In the genomic region with DNA sequence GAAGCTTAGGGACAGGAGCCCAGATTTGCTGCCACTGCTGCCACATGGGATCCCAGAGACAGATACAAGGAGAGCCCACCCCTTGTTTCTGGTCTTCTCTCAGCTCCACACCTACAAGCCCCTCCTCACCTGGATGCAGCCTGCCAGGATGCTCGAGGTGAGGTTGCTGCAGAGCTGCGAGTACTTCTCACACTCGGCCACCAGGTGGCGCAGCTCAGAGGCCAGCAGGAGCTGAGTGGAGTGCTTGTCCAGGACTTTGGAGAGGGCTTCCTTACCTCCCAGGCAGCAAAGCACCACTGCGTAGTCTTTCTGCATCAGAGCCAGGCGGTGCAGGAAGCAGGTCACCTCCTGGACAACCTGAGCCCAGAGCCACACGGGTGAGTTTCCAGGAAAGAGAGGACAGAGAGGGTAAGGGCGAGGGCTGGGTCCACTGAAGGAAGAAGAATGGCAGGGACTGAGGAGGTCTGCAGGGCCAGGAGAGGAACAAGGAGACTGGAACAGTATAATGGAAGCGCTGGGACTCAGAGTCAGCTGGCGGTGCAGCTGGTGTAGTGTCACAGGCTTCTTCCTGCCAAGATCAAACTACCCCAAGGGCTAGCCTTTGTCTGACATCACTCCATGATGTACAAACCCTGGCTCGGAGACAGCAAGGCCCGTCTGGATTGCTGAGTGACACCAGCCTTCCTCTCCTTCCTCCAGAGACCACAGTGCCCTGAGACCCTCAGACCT, we compare ENCODE assay signal across 9 mouse cellular contexts. TPM values are rescaled to one million over a fixed set of nuclear protein-coding genes. Genes with fewer than 3 reads are reported as not detected.
DNase-seq lines count a peak whose midpoint lies in the region; ATAC-seq and TF ChIP-seq lines count a peak whose summit lies in the region.
"Had no signal": no experiment of that assay in that cellular context is flagged by ENCODE, and none has a peak within 500 bp of the region (broad histone marks: within the 10 kb centered on the region; RNA-seq: fewer than 3 reads in every experiment).

No protein-coding gene starts in this region.

- no peaks in the 10 kb centered on the region for H3K36me3 ChIP-seq in kidney, embryonic 14.5 days (ENCODE audit: control insufficient read depth, insufficient read depth, low read length)
- no peaks in the 10 kb centered on the region for H3K36me3 ChIP-seq in liver, embryonic 14.5 days (replicated peaks; ENCODE audit: control insufficient read depth, insufficient read depth, low read depth)
- H3K36me3 ChIP-seq in neural tube, embryonic 12.5 days: peaks cover 22% of the 10 kb centered on the region

- no peak overlapping the region for H3K27ac ChIP-seq in kidney, embryonic 14.5 days (ENCODE audit: low read depth, low read length)
- H3K27ac ChIP-seq in liver, embryonic 14.5 days: no peak overlapping the region
- H3K27ac ChIP-seq in neural tube, embryonic 12.5 days: no peak overlapping the region
- H3K27ac ChIP-seq: embryonic facial prominence, embryonic 12.5 days had no signal

- no peaks in the 10 kb centered on the region for H3K4me1 ChIP-seq in kidney, embryonic 14.5 days (ENCODE audit: control insufficient read depth, insufficient read depth, low read length)
- no peaks in the 10 kb centered on the region for H3K4me1 ChIP-seq in liver, embryonic 14.5 days (replicated peaks; ENCODE audit: control insufficient read depth in 2 of 2, insufficient read depth in 2 of 2, low read length in 1 of 2)
- no peaks in the 10 kb centered on the region for H3K4me1 ChIP-seq in neural tube, embryonic 12.5 days

- no peaks in the 10 kb centered on the region for H3K27me3 ChIP-seq in kidney, embryonic 14.5 days (ENCODE audit: control insufficient read depth, insufficient read depth, low read length)
- peaks cover 3% of the 10 kb centered on the region for H3K27me3 ChIP-seq in liver, embryonic 14.5 days (ENCODE audit: control insufficient read depth, insufficient read depth, low read length)
- H3K27me3 ChIP-seq in neural tube, embryonic 12.5 days (replicated peaks): peaks cover 10% of the 10 kb centered on the region

- H3K9ac ChIP-seq in kidney, embryonic 14.5 days (ENCODE audit: low read depth, low read length): no peak overlapping the region
- no peak overlapping the region for H3K9ac ChIP-seq in liver, embryonic 14.5 days (replicated peaks)
- H3K9ac ChIP-seq in neural tube, embryonic 12.5 days: no peak overlapping the region
- H3K9ac ChIP-seq: embryonic facial prominence, embryonic 12.5 days had no signal

- peak; percentile 82 for ATAC-seq in common myeloid progenitor, adult 5-6 weeks (replicated peaks; ENCODE audit: low read depth, poor library complexity, severe bottlenecking)
- peak; percentile 72 for ATAC-seq in kidney, embryonic 14.5 days (ENCODE audit: low FRiP score, low TSS enrichment)
- no peak for ATAC-seq in liver, embryonic 14.5 days (ENCODE audit: insufficient read depth)
- peak; percentile 61; the same call in 1 of the 2 replicates for ATAC-seq in neural tube, embryonic 12.5 days (ENCODE audit: low FRiP score, low read depth)

- peak; percentile 45 to 55 for DNase-seq in urinary bladder, adult 18-20 months (ENCODE audit: low spot score in 2 of 2)
- no peak for DNase-seq in urinary bladder, postnatal 10 days (ENCODE audit: low spot score)
- DNase-seq in gastrocnemius, postnatal 4 days (ENCODE audit: low spot score in 2 of 2): peak; percentile 63 to 75
- peak; percentile 19 to 46 (median 38) for DNase-seq in liver, embryonic 14.5 days (ENCODE audit: low read depth in 3 of 3, low spot score in 3 of 3)
- DNase-seq in testis, postnatal 10 days (ENCODE audit: low spot score): peak; percentile 91

- no peak for TF ChIP-seq EP300 in liver, embryonic 14.5 days (IDR thresholded peaks at IDR 0.05; ENCODE audit: low read depth)

- peak; percentile 99 for TF ChIP-seq CTCF in liver, embryonic 14.5 days (IDR thresholded peaks at IDR 0.05; ENCODE audit: low read depth)

- H3K9me3 ChIP-seq in kidney, embryonic 14.5 days (ENCODE audit: control insufficient read depth, low read length): no peaks in the 10 kb centered on the region
- no peaks in the 10 kb centered on the region for H3K9me3 ChIP-seq in liver, embryonic 14.5 days (ENCODE audit: control insufficient read depth, low read length)
- no peaks in the 10 kb centered on the region for H3K9me3 ChIP-seq in neural tube, embryonic 12.5 days
- H3K9me3 ChIP-seq: embryonic facial prominence, embryonic 12.5 days had no signal

- no peak overlapping the region for H3K4me2 ChIP-seq in kidney, embryonic 14.5 days (replicated peaks; ENCODE audit: low read depth, low read length)
- no peak overlapping the region for H3K4me2 ChIP-seq in liver, embryonic 14.5 days (ENCODE audit: low read depth)
- no peak overlapping the region for H3K4me2 ChIP-seq in neural tube, embryonic 12.5 days (replicated peaks)
- H3K4me2 ChIP-seq: embryonic facial prominence, embryonic 12.5 days had no signal

- no peak overlapping the region for H3K4me3 ChIP-seq in kidney, embryonic 14.5 days (ENCODE audit: low read length)
- no peak overlapping the region for H3K4me3 ChIP-seq in liver, embryonic 14.5 days (ENCODE audit: insufficient read depth in 1 of 2, low read depth in 2 of 2, low read length in 2 of 2)
- H3K4me3 ChIP-seq in neural tube, embryonic 12.5 days: no peak overlapping the region
- H3K4me3 ChIP-seq: embryonic facial prominence, embryonic 12.5 days had no signal

- 36% methylated on average over 12 of the region's 12 CpGs for WGBS in kidney, embryonic 14.5 days
- 29% methylated on average over 12 of the region's 12 CpGs for WGBS in liver, embryonic 14.5 days (ENCODE audit: insufficient replicate concordance)
- 40% methylated on average over 12 of the region's 12 CpGs for WGBS in neural tube, embryonic 12.5 days

RNA-seq across cellular contexts. Expression of a gene that starts 20.4 kb away (rescaled TPM):
- total RNA-seq in common myeloid progenitor, adult 5-6 weeks (2017): 17.3 and 21.2 TPM in 2 replicates
- total RNA-seq in gastrocnemius, postnatal 4 days (2021): 10 to 100 TPM; 13.5 to 15.0 TPM
- 3.0 and 4.8 TPM in 2 replicates for polyA plus RNA-seq in kidney, embryonic 14.5 days (2014; fragmentation: Nextera tagmentation; extraction: Ambion mirVana)
- 0.59 and 0.92 TPM in 2 replicates for polyA plus RNA-seq in liver, embryonic 14.5 days (2012; rRNA removed)
- polyA plus RNA-seq in liver, embryonic 14.5 days (2014; fragmentation: Nextera tagmentation; extraction: Ambion mirVana): 0.34 and 0.46 TPM in 2 replicates
- polyA plus RNA-seq in neural tube, embryonic 12.5 days (2016; fragmentation: Nextera tagmentation; extraction: Ambion mirVana): 13.4 and 15.3 TPM in 2 replicates

RNA-seq across cellular contexts. Expression of a gene that starts 29.2 kb away (rescaled TPM):
- total RNA-seq in common myeloid progenitor, adult 5-6 weeks (2017): 13.3 and 14.5 TPM in 2 replicates
- 1 to 10 TPM; 3.6 to 5.2 TPM for total RNA-seq in gastrocnemius, postnatal 4 days (2021)
- 67.9 and 71.2 TPM in 2 replicates for polyA plus RNA-seq in kidney, embryonic 14.5 days (2014; fragmentation: Nextera tagmentation; extraction: Ambion mirVana)
- polyA plus RNA-seq in liver, embryonic 14.5 days (2012; rRNA removed): 12.0 and 14.0 TPM in 2 replicates
- 20.0 and 24.2 TPM in 2 replicates for polyA plus RNA-seq in liver, embryonic 14.5 days (2014; fragmentation: Nextera tagmentation; extraction: Ambion mirVana)
- polyA plus RNA-seq in neural tube, embryonic 12.5 days (2016; fragmentation: Nextera tagmentation; extraction: Ambion mirVana): 40.5 and 42.3 TPM in 2 replicates

RNA-seq across cellular contexts. Expression of a gene that starts 30.2 kb away (rescaled TPM):
- total RNA-seq in common myeloid progenitor, adult 5-6 weeks (2017): 32.5 and 35.4 TPM in 2 replicates
- 10 to 100 TPM; 81.5 to 84.4 TPM for total RNA-seq in gastrocnemius, postnatal 4 days (2021)
- 10.3 and 12.8 TPM in 2 replicates for polyA plus RNA-seq in kidney, embryonic 14.5 days (2014; fragmentation: Nextera tagmentation; extraction: Ambion mirVana)
- polyA plus RNA-seq in liver, embryonic 14.5 days (2012; rRNA removed): 16.0 and 22.0 TPM in 2 replicates
- polyA plus RNA-seq in liver, embryonic 14.5 days (2014; fragmentation: Nextera tagmentation; extraction: Ambion mirVana): 2.5 and 2.6 TPM in 2 replicates
- 5.6 and 8.4 TPM in 2 replicates for polyA plus RNA-seq in neural tube, embryonic 12.5 days (2016; fragmentation: Nextera tagmentation; extraction: Ambion mirVana)

RNA-seq across cellular contexts. Expression of a gene that starts 38.3 kb away (rescaled TPM):
- total RNA-seq in common myeloid progenitor, adult 5-6 weeks (2017): not detected in 2 replicates
- total RNA-seq in gastrocnemius, postnatal 4 days (2021): 1 to 10 TPM in 1 of 2 experiments, under 1 TPM in 1; 0.60 to 1.2 TPM
- polyA plus RNA-seq in kidney, embryonic 14.5 days (2014; fragmentation: Nextera tagmentation; extraction: Ambion mirVana): 0.04 and 0.11 TPM in 2 replicates
- polyA plus RNA-seq in liver, embryonic 14.5 days (2012; rRNA removed): 0.02 and 0.04 TPM in 2 replicates
- polyA plus RNA-seq in liver, embryonic 14.5 days (2014; fragmentation: Nextera tagmentation; extraction: Ambion mirVana): not detected in 2 replicates
- polyA plus RNA-seq in neural tube, embryonic 12.5 days (2016; fragmentation: Nextera tagmentation; extraction: Ambion mirVana): 6.2 and 7.1 TPM in 2 replicates
